Mouse (Mus musculus) MEL (cell line): Measurements from ENCODE around the gene 4930404N11Rik. TPM values are rescaled to one million over a fixed set of nuclear protein-coding genes. Genes with fewer than 3 reads are reported as not detected.

Source experiments
- DNase-seq: peaks from one replicate; pipeline ENCODE4 v3.0.0; 2011; ENCODE audit warnings: low read depth, low spot score
- H3K27ac ChIP-seq: 2 replicates; pipeline ENCODE4 v1.5.1; 2012; ENCODE audit warnings: low read depth, mild to moderate bottlenecking, control low read depth, low read length, moderate library complexity; ENCODE audit not compliant: control insufficient read depth
- H3K27me3 ChIP-seq, 2 experiments: fragments of 150-350 bp in 1 of 2; sonication (generic) in 1 of 2; 2 replicates each; pipeline ENCODE4 v1.6.1; 2012; ENCODE audit warnings: low read length in 2 of 2, mild to moderate bottlenecking in 2 of 2, improper control_type of control experiment in 1 of 2, moderate library complexity in 1 of 2; ENCODE audit not compliant: insufficient read depth in 2 of 2, control insufficient read depth in 1 of 2
- H3K36me3 ChIP-seq, 2 experiments: 2 replicates each; pipeline ENCODE4 v1.6.1; 2012 to 2014; ENCODE audit warnings: low read length in 2 of 2, improper control_type of control experiment in 1 of 2, inconsistent platforms in 1 of 2, mild to moderate bottlenecking in 1 of 2; ENCODE audit not compliant: insufficient read depth in 2 of 2, control insufficient read depth in 1 of 2
- H3K4me1 ChIP-seq, 2 experiments: fragments of 150-350 bp in 1 of 2; sonication (generic) in 1 of 2; 2 replicates each; pipeline ENCODE4 v1.6.1; 2012; ENCODE audit warnings: low read length in 2 of 2, improper control_type of control experiment in 1 of 2, mild to moderate bottlenecking in 1 of 2; ENCODE audit not compliant: insufficient read depth in 2 of 2, control insufficient read depth in 1 of 2
- H3K4me3 ChIP-seq, 2 experiments: fragments of 150-350 bp in 1 of 2; sonication (generic) in 1 of 2; 2 replicates each; pipeline ENCODE4 v1.5.1; 2012; ENCODE audit warnings: low read depth in 2 of 2, low read length in 2 of 2, mild to moderate bottlenecking in 2 of 2, moderate library complexity in 2 of 2, control low read depth in 1 of 2, improper control_type of control experiment in 1 of 2; ENCODE audit not compliant: control insufficient read depth in 1 of 2, insufficient read depth in 1 of 2
- H3K79me2 ChIP-seq: 2 replicates; pipeline ENCODE4 v1.6.1; 2012; ENCODE audit warnings: mild to moderate bottlenecking, low read length, moderate library complexity; ENCODE audit not compliant: control insufficient read depth, poor library complexity, insufficient read depth
- H3K9ac ChIP-seq: 2 replicates; pipeline ENCODE4 v1.6.1; 2012; ENCODE audit warnings: low read depth, mild to moderate bottlenecking, control low read depth, low read length, moderate library complexity; ENCODE audit not compliant: control insufficient read depth, poor library complexity, severe bottlenecking
- H3K9me3 ChIP-seq: fragments of 150-350 bp; sonication (generic); replicated peaks from 2 replicates; pipeline ENCODE4 v1.6.1; 2012; ENCODE audit warnings: mild to moderate bottlenecking, low read length, improper control_type of control experiment, moderate library complexity; ENCODE audit not compliant: insufficient read depth
- CTCF ChIP-seq, 3 experiments: IDR thresholded peaks in 2 of 3; conservative IDR thresholded peaks in 1 of 3; 2 replicates each; pipeline ENCODE4 v1.5.1; 2011 to 2012; ENCODE audit warnings: low read length in 3 of 3, low read depth in 2 of 3, mild to moderate bottlenecking in 2 of 3, improper control_type of control experiment in 1 of 3, inconsistent platforms in 1 of 3, mixed read lengths in 1 of 3, moderate library complexity in 1 of 3; ENCODE audit not compliant: control insufficient read depth in 1 of 3, insufficient read depth in 1 of 3, poor library complexity in 1 of 3, severe bottlenecking in 1 of 3
- E2F4 ChIP-seq: IDR thresholded peaks from 2 replicates; pipeline ENCODE4 v1.6.1; 2011; ENCODE audit warnings: low read depth, low read length, improper control_type of control experiment, borderline replicate concordance
- EP300 ChIP-seq, 2 experiments: IDR thresholded peaks; 2 replicates each; pipeline ENCODE4 v1.6.1; 2011; ENCODE audit warnings: improper control_type of control experiment in 2 of 2, low read length in 2 of 2, low read depth in 1 of 2, mild to moderate bottlenecking in 1 of 2
- HCFC1 ChIP-seq: IDR thresholded peaks from 2 replicates; pipeline ENCODE4 v1.6.1; 2012; ENCODE audit warnings: low read depth, mild to moderate bottlenecking, inconsistent platforms, low read length, improper control_type of control experiment, moderate library complexity
- KAT2A ChIP-seq: conservative IDR thresholded peaks from 2 replicates; pipeline ENCODE4 v1.6.1; 2012; ENCODE audit warnings: low read depth, low read length, improper control_type of control experiment, inconsistent platforms
- MAZ ChIP-seq: IDR thresholded peaks from 2 replicates; pipeline ENCODE4 v1.6.1; 2012; ENCODE audit warnings: low read depth, mild to moderate bottlenecking, inconsistent platforms, low read length, improper control_type of control experiment
- MEF2A ChIP-seq: IDR thresholded peaks from 2 replicates; pipeline ENCODE4 v1.6.1; 2014; ENCODE audit warnings: low read depth, mild to moderate bottlenecking, inconsistent platforms, low read length, improper control_type of control experiment; ENCODE audit not compliant: poor library complexity, insufficient replicate concordance, severe bottlenecking; ENCODE audit errors: extremely low read depth
- MYC ChIP-seq: IDR thresholded peaks from 2 replicates; pipeline ENCODE4 v1.6.1; 2011; ENCODE audit warnings: low read depth, mild to moderate bottlenecking, low read length, improper control_type of control experiment, moderate library complexity
- RCOR1 ChIP-seq: IDR thresholded peaks from 2 replicates; pipeline ENCODE4 v1.6.1; 2012; ENCODE audit warnings: low read depth, mild to moderate bottlenecking, inconsistent platforms, low read length, improper control_type of control experiment
- SIN3A ChIP-seq: IDR thresholded peaks from 2 replicates; pipeline ENCODE4 v1.6.1; 2012; ENCODE audit warnings: low read length, improper control_type of control experiment, inconsistent platforms
- TAL1 ChIP-seq: IDR thresholded peaks from 2 replicates; pipeline ENCODE4 v1.6.1; 2012; ENCODE audit warnings: mild to moderate bottlenecking, inconsistent platforms, low read length, moderate library complexity, mixed read lengths
- TCF12 ChIP-seq: IDR thresholded peaks from 2 replicates; pipeline ENCODE4 v1.6.1; 2014; ENCODE audit warnings: low read depth, mild to moderate bottlenecking, inconsistent platforms, low read length, improper control_type of control experiment, moderate library complexity
- ZKSCAN1 ChIP-seq: IDR thresholded peaks from 2 replicates; pipeline ENCODE4 v1.6.1; 2012; ENCODE audit warnings: low read depth, mild to moderate bottlenecking, inconsistent platforms, low read length, improper control_type of control experiment, moderate library complexity
- ZMIZ1 ChIP-seq: IDR thresholded peaks from 2 replicates; pipeline ENCODE4 v1.6.1; 2012; ENCODE audit warnings: low read depth, mild to moderate bottlenecking, inconsistent platforms, low read length, improper control_type of control experiment, moderate library complexity
- polyA plus RNA-seq, 2 experiments: library from polyadenylated mRNA; stranded (reverse) in 1 of 2; unstranded in 1 of 2; fragments of >175 nt in 1 of 2; fragments of >200 nt in 1 of 2; gene quantifications; 2 replicates each; pipeline versions ENCODE4 v1.2.1 to v1.2.4; 2012; ENCODE audit warnings: low replicate concordance in 2 of 2, low read depth in 1 of 2; ENCODE audit not compliant: insufficient read length in 2 of 2, insufficient read depth in 1 of 2, missing spikeins in 1 of 2
- total RNA-seq: library from RNA; depleted of rRNA; stranded (reverse); fragments of 300-350 nt; gene quantifications from 2 replicates; pipeline ENCODE4 v1.2.3, GENCODE M21; 2012

4930404N11Rik gene
- total and polyA plus RNA-seq, 3 experiments = 3.1 to 12.1 TPM; not detected in 1

- no peak for TF ChIP-seq MAZ
- no peak for TF ChIP-seq HCFC1
- TF ChIP-seq RCOR1 = no peak
- no peak for TF ChIP-seq ZMIZ1
- no peak for TF ChIP-seq TAL1
- TF ChIP-seq E2F4 = no peak
- no peak for TF ChIP-seq CTCF (IDR thresholded peaks at IDR 0.05 in 2 of 3, conservative IDR thresholded peaks at IDR 0.05 in 1 of 3; ENCODE audit: control insufficient read depth in 1 of 3, insufficient read depth in 1 of 3, low read depth in 2 of 3, low read length in 3 of 3, poor library complexity in 1 of 3, severe bottlenecking in 1 of 3)
- no peak for TF ChIP-seq EP300 (IDR thresholded peaks at IDR 0.05; ENCODE audit: low read depth in 1 of 2, low read length in 2 of 2)
- no peak for TF ChIP-seq SIN3A
- Histone ChIP-seq H3K4me1 (peaks cover 3 to 17% of the 10 kb centered on the region in 2 experiments; a peak in 3 of 4 replicates), H3K36me3 (peaks cover 0 to 4% of the 10 kb centered on the region in 2 experiments; a peak in 1 of 4 replicates)
These were observed 23.0 kb upstream of the 4930404N11Rik start, which contains the start of gene Gm48552 for GRCm38 (mm10) chr10:81388505-81389055. TSS of gene Gm48552 (plus strand) at chr10:81389005.

DNA sequence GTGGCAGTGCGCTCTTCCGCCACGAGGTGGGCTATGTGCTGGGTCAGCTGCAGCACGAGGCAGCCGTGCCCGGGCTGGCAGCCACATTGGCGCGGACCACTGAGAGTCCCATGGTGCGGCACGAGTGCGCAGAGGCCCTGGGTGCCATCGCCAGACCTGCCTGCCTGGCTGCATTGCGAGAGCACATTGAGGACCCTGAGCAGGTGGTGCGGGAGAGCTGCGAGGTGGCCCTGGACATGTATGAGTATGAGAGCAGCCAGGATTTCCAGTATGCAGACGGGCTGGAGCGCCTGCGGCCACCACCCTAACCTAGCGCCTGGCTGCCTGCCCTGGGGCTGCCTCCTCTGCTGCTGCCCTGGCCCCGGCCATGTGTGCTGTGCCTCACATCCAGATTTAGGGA, 22.1 kb upstream of the 4930404N11Rik start:
- H3K27ac ChIP-seq = no peak overlapping the region
- H3K4me1 ChIP-seq = peaks cover 4 to 18% of the 10 kb centered on the region in 2 experiments
- peaks cover 17% of the 10 kb centered on the region for H3K79me2 ChIP-seq
- no peak for TF ChIP-seq ZKSCAN1
- no peak for TF ChIP-seq HCFC1
- TF ChIP-seq KAT2A = no peak
- TF ChIP-seq MYC = no peak
- no peak for TF ChIP-seq MEF2A
- TF ChIP-seq TCF12 = no peak
- no peaks in the 10 kb centered on the region for H3K27me3 ChIP-seq
- no peaks in the 10 kb centered on the region for H3K9me3 ChIP-seq
- H3K4me3 ChIP-seq = no peak overlapping the region
- no peak for DNase-seq
- peaks cover 0 to 11% of the 10 kb centered on the region in 2 experiments; a peak in 2 of 4 replicates for H3K36me3 ChIP-seq
- no peak overlapping the region for H3K9ac ChIP-seq

More at GRCm38 (mm10) chr10:81388505-81389055, 23.0 kb upstream of the 4930404N11Rik start, which contains the start of gene Gm48552:
- Histone ChIP-seq H3K79me2 (peaks cover 17% of the 10 kb centered on the region), H3K9me3 (no peaks in the 10 kb centered on the region), H3K27me3 (no peaks in the 10 kb centered on the region), H3K4me3 (no peak within 1 kb of the TSS), H3K9ac (no peak within 1 kb of the TSS), H3K27ac (no peak within 1 kb of the TSS)
- DNase-seq = no peak
